Mouse (Mus musculus) spleen, adult 10 weeks (tissue): ENCODE measurements around the gene Nab2. TPM values are rescaled to one million over a fixed set of nuclear protein-coding genes. Genes with fewer than 3 reads are reported as not detected.

Experiments
- polyA plus RNA-seq: library from polyadenylated mRNA; stranded (reverse); fragments of 350-450 nt; fragmentation: Illumina TruSeq; extraction: RNeasy Lipid Tissue Mini Kit (QIAGEN cat#74804); gene quantifications from one replicate; pipeline ENCODE4 v1.2.3, GENCODE M21; 2015; ENCODE audit warnings: low replicate concordance; ENCODE audit not compliant: insufficient read depth

The Nab2 gene
- polyA plus RNA-seq: 10.6 TPM

DNA sequence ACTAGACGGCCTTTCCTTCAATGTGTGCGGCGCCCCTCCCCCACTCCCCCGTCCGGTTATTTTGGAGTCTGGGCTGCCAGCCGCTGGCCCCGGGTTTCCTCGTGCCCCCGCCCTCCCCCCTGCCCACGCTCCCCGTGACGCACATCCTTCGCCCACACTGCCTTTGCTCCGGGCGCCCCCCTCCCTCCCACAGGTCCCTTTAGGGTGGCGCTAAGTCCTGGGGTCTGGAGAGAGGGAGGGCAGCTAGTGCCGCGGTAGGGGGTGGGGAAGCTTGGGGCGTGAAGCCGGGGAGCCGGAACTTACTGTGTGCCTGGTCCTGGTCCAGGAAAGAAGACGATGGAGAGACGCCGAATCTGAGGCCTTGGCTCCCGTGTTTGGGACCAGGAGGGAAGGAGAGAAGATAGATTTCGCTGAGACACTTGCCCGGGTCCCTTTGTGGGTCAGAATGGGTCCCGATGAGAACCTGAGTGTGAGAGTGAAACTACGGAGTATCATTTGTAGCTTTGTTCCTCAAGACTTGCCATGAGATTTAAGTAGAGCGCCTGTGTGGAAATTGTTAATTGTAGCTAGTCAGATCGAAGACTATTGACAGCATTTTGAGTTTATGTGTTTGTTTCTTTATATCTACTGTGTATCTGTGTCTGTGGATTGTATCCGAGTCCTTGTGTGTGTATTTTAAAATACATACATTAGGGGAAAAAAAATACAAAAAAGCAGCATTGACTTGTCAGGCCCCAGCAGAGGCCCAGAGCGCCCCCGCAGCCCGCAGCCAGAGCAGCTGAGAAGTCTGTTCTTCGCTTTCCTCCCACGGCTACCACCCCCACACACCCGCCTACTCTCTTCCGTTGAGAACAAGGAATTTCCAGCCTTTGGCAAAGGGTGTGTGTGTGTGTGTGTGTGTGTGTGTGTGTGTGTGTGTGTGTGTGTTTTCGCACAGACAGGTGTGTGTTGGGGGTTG lies at the start of gene Nab2:
Gene Nab2 (minus strand): TSS at position 476 of the 958 bp plus-strand sequence.

DNA sequence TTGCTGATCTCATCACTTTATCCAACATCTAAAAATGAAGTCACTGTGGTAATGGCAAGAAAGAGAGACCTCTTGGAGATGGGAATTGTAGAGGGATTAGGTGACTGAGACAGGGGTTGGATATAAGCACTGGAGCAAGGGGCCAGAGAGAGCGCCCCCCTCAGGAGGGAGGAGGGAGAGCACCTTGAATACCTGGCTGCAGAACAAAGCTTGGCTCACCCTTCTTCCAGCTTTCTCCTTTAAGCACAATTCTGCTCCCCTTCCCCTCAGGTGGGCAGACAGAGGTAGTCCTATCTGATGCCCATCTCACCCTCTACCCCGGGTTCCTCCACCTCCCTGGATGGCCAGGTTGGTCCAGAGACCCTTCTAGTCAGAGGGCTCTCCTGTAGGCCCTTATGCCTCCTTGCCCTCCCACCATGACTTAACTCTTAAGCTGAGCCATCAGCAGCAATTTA lies 36.4 kb upstream of the Nab2 start, which contains the start of gene Myo1a:
Gene Myo1a (plus strand): TSS at position 405 of the 455 bp plus-strand sequence.

DNA sequence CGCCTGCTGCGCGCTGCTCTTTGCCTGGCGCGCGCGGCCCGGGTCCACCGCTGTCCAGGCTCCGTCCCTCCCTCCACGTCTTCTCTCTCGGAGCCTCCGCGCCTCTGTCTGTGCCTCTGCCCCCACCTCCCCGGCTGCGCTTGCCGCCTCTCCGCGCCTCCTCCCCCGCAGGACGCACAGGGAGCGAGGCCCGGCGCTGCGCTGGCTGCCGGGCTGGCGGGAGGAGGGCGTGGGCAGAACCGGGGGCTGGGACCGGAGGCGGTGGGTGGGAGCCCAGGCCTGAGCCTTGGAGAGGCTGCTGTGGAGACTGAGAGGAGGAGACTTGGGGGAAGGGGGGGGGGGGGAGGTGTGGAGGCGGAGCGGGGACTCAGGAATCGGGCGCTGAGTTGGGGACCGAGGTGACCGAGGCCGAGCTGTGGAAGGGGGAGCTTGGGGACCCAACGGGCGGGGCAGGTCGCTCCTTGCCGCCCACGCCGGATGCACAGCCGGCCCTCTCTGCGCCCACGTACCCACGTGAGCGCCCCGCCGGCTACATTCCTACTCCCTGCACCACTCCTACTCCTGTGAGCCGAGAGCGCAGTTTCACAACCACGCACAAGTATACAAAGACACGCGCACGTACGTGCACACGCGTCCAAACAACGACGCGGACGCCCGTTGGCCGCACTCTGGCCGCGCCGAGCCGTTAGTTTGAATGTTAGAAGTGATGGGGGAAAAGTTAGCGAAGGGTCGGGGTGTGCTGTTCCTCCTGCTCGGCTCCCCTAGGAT lies 1.7 kb downstream of the Nab2 start, which contains the start of gene Nemp1:
Gene Nemp1 (plus strand): TSS at position 401 of the 768 bp plus-strand sequence.

DNA sequence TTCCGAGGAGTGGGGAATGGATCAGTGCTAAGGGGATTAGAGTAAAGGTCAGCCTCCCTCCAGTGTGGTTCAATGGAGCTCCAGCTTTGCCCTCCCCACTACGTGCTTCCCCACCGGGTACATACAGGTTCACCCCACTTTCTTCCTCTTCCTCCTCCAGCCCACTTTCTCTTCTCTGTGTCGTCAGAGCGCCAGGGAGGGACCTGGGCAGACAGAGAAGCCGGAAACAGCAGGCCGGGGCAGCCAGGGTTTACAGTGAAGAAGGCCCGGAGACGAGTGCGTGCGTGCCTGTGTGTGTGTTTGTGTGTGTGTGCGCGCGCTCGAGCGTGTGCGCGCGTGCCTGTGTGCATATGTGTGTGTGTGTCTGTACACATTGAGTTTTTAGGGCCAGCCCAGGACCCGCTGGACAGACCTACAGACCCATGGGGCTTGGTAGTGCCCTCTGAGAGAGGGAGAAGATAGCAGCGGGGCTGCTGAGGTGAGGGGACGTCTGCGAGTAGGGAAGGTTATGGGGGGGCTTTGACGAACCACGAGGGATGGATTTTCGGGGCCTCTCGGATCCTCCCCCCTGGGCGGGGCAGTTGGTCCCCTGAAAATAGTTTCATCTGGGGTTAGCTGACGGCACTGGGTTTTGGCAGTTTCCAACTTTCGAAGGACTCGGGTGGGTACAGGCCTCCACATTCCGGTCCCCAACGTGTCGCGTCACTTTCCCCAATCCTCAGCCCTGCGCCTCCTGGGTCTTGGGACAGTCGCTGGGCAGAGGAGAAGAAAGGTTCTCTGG lies 25.4 kb downstream of the Nab2 start, which contains the start of gene Stat6:
Gene Stat6 (plus strand): TSS at position 215 of the 781 bp plus-strand sequence.

DNA sequence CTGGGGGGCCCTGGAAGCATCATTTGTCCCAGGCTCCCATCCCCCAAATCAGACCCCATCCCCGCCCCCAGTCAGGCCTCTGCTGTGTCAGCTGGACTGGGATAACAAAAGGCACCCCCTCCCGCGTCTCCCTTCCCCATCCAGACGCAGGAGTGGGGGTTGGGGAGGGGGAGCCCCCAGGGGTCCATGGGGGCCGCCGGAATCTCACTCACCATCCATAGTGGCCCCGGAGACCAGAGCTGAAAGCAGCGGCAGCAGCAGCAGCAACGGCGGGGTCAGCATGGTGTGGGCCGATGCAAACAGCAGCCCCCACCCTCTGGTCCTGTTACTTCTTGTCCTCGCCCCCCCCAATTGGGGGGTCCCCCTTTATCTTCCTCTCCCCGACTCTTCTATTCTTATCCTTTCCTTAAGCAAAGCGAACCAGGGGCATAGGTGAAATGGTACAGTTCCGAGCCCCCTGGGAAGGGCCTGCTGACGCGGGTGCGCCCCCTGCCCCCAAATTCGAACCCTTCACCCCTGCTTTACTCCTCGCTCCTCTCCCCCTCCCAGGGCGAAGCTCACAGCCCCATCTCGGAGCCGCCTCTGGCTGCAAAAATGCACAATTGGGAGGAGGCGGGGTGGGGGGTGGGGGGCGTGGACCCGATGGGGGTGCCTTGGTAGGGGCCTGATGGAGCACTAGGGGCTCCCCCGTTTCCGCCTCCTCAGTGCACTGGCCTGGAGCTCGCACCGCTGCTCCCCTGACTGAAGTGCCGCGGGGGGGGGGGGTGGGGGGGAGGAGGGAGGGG lies 47.8 kb downstream of the Nab2 start, which contains the start of gene Lrp1:
Gene Lrp1 (minus strand): TSS at position 743 of the 785 bp plus-strand sequence.

Other genes with a start within 250 kb of the Nab2 start
- 3.6 TPM for gene Stac3, start 166.9 kb downstream of the Nab2 start, polyA plus RNA-seq
- 1.8 TPM for gene Ndufa4l2, start 153.6 kb downstream of the Nab2 start, polyA plus RNA-seq
- 27.0 TPM for gene Shmt2, start 146.1 kb downstream of the Nab2 start, polyA plus RNA-seq
- not detected for gene Nxph4, start 134.0 kb downstream of the Nab2 start, polyA plus RNA-seq
- 26.0 TPM for gene Lrp1, start 47.4 kb downstream of the Nab2 start, polyA plus RNA-seq
- gene Stat6, start 25.6 kb downstream of the Nab2 start, polyA plus RNA-seq: 130 TPM
- gene Nemp1, start 1.7 kb downstream of the Nab2 start, polyA plus RNA-seq: 17.1 TPM
- 0.35 TPM for gene Myo1a, start 36.6 kb upstream of the Nab2 start, polyA plus RNA-seq
- 0.41 TPM for gene Tac2, start 55.9 kb upstream of the Nab2 start, polyA plus RNA-seq
- gene Zbtb39, start 71.0 kb upstream of the Nab2 start, polyA plus RNA-seq: 7.9 TPM
- 9.3 TPM for gene Gpr182, start 83.2 kb upstream of the Nab2 start, polyA plus RNA-seq
- 1.1 TPM for gene Rdh1, start 91.2 kb upstream of the Nab2 start, polyA plus RNA-seq
- 1.9 TPM for gene Rdh16f1, start 91.2 kb upstream of the Nab2 start, polyA plus RNA-seq
- gene Rdh9, start 107.8 kb upstream of the Nab2 start, polyA plus RNA-seq: not detected
- gene Rdh16, start 132.6 kb upstream of the Nab2 start, polyA plus RNA-seq: not detected
- not detected for gene Rdh19, start 181.4 kb upstream of the Nab2 start, polyA plus RNA-seq
- gene Rdh16f2, start 197.9 kb upstream of the Nab2 start, polyA plus RNA-seq: not detected
- not detected for gene Rdh7, start 220.2 kb upstream of the Nab2 start, polyA plus RNA-seq
- gene Sdr9c7, start 229.9 kb upstream of the Nab2 start, polyA plus RNA-seq: not detected